Mouse (Mus musculus) olfactory bulb, adult 2 months (tissue): ENCODE measurements around the gene Ly6g6e.

Experiments
- CTCF ChIP-seq: fragments of 200-500 bp; IDR thresholded peaks from 2 replicates; pipeline ENCODE4 v1.5.1; 2012; ENCODE audit warnings: low read depth, mild to moderate bottlenecking, low read length, moderate library complexity; ENCODE audit not compliant: insufficient read depth
- POLR2A ChIP-seq: fragments of 200-500 bp; IDR thresholded peaks from 2 replicates; pipeline ENCODE4 v1.6.1; 2012; ENCODE audit warnings: mild to moderate bottlenecking, low read depth, low read length, moderate library complexity; ENCODE audit not compliant: insufficient read depth

DNA sequence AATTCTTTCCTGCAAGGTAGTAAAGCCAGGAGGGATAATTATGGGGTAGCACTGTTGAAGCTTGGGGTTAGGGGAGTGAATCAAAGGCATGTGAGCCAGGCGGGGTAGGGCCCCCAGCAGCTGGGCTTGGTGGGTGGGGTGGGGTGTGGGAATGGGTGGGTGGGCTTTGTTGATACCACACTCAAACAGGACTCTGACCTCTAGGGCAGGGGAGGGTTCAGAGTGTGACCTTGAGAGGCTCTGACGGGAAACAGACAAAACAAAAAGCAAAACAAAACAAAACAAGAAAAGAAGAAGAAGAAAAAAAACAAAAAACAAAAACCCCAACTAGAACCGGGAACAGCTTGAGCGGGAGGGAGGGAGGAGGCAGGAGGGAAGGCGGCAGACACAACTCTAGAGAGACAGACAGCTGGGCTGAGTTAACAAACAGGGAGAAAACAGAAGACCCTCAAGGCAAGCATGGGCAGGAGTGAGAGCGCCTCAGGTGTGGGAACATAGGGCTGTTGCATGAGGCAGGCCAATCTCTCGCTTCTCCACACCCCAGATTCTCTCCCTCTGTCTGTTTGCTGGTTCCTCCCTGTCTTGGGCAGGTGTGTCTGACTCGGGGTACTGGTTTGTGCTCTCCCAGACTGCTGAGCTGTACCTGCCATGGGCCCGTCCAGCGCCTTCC, at the start of gene Ly6g6e:
- no peak for TF ChIP-seq CTCF
- no peak for TF ChIP-seq POLR2A
